Mouse (Mus musculus) limb, embryonic 15.5 days (tissue): Measurements from ENCODE around the gene Fen1. TPM values are rescaled to one million over a fixed set of nuclear protein-coding genes. Genes with fewer than 3 reads are reported as not detected.
"Not testable (repeated sequence)": the region's sequence is repeated elsewhere in the genome, so short reads cannot be mapped to it uniquely, and the experiment has no call there.

Source experiments
- ATAC-seq: fragments of 200-750 bp; cut with Nextera tagmentation; 2 replicates; pipeline ENCODE4 v1.8.0; 2017; ENCODE audit warnings: low read depth, moderate TSS enrichment; ENCODE audit not compliant: insufficient number of reproducible peaks, low FRiP score, low TSS enrichment
- H3K27ac ChIP-seq: fragments of 300-500 bp; sonication (generic); 2 replicates; pipeline ENCODE4 v1.5.1; 2015; ENCODE audit warnings: moderate library complexity, mild to moderate bottlenecking, inconsistent platforms
- H3K27me3 ChIP-seq: fragments of 300-500 bp; sonication (generic); 2 replicates; pipeline ENCODE4 v1.6.1; 2015; ENCODE audit warnings: inconsistent platforms
- H3K36me3 ChIP-seq: fragments of 300-500 bp; sonication (generic); 2 replicates; pipeline ENCODE4 v1.6.1; 2015; ENCODE audit warnings: inconsistent platforms
- H3K4me1 ChIP-seq: fragments of 300-500 bp; sonication (generic); 2 replicates; pipeline ENCODE4 v1.6.1; 2015; ENCODE audit warnings: inconsistent platforms
- H3K4me2 ChIP-seq: fragments of 300-500 bp; sonication (generic); 2 replicates; pipeline ENCODE4 v1.6.1; 2015; ENCODE audit warnings: mild to moderate bottlenecking, inconsistent platforms
- H3K4me3 ChIP-seq: fragments of 300-500 bp; sonication (generic); 2 replicates; pipeline ENCODE4 v1.5.1; 2015; ENCODE audit warnings: mild to moderate bottlenecking, inconsistent platforms
- H3K9ac ChIP-seq: fragments of 300-500 bp; sonication (generic); 2 replicates; pipeline ENCODE4 v1.6.1; 2015; ENCODE audit warnings: inconsistent platforms
- H3K9me3 ChIP-seq: fragments of 300-500 bp; sonication (generic); 2 replicates; pipeline ENCODE4 v1.6.1; 2016; ENCODE audit warnings: inconsistent platforms
- WGBS: fragments of 180-500 bp; shearing (Covaris S2); methylation state at CpG from one replicate; pipeline ENCODE4 v1.1.7; 2015; 5-methylcytosine and 5-hydroxymethylcytosine counted together
- microRNA-seq: library from miRNA; unstranded; fragments of <30 nt; microRNA quantifications from one replicate; pipeline ENCODE4, GENCODE M21; 2016
- polyA plus RNA-seq: library from polyadenylated mRNA; unstranded; fragments of >200 nt; fragmentation: Nextera tagmentation; extraction: Ambion mirVana; gene quantifications from 2 replicates; pipeline ENCODE4 v1.2.1, GENCODE M21; 2015

The Fen1 gene
- polyA plus RNA-seq, 1 experiment from 2014 or later, result 65.9 TPM

DNA sequence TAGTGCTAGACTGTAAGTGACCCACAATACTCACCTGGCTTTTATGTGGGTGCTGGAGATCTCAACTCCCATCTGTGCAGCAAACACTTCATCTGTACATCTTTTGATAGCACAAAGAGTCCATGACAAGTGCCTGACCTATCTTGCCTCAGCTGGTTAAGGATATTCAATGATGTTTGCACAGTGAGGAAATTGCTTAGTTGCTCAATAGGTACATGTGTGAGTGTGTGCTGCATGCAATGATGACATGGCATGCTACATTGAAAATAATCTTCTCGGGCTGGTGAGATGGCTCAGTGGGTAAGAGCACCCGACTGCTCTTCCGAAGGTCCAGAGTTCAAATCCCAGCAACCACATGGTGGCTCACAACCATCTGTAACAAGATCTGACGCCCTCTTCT, 38.0 kb downstream of the Fen1 start:
- H3K9ac ChIP-seq, ATAC-seq, H3K36me3 ChIP-seq, H3K9me3 ChIP-seq, H3K27me3 ChIP-seq, H3K4me1 ChIP-seq, H3K27ac ChIP-seq, H3K4me2 ChIP-seq, H3K4me3 ChIP-seq: not testable (repeated sequence)
- 81% methylated on average over 4 of the region's 4 CpGs for WGBS

GRCm38 (mm10) chr19:10163896-10164295, 40.1 kb downstream of the Fen1 start:
- Histone ChIP-seq H3K27me3 (no peaks in the 10 kb centered on the region), H3K4me2 (no peak overlapping the region), H3K9me3 (no peaks in the 10 kb centered on the region), H3K27ac (no peak overlapping the region), H3K4me1 (no peaks in the 10 kb centered on the region), H3K36me3 (no peaks in the 10 kb centered on the region), H3K9ac (no peak overlapping the region), H3K4me3 (no peak overlapping the region)
- WGBS, result 90% methylated on average over 3 of the region's 3 CpGs
- no peak for ATAC-seq

DNA sequence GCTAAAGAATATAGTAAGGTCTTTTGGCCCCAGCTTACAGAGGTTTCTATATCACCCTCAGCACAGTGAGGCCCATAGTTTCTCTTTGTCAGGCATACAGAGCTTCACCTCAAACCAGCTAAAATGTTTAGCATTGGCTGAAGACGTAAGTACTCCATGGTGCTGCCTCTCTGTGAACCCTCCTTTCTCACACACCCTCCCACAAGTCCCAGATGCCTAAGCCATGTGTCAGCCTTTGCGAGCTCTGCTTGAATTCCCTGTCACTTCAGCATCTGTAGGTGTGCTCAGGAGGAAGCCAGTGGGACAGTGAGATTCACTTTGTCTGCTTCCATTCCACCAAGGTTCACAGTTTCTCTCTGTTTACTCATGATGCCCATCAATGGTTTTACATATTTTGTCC, 46.2 kb downstream of the Fen1 start:
- no peak overlapping the region for H3K9ac ChIP-seq
- H3K36me3 ChIP-seq, result no peaks in the 10 kb centered on the region
- ATAC-seq, result no peak
- no peaks in the 10 kb centered on the region for H3K27me3 ChIP-seq
- H3K27ac ChIP-seq, result no peak overlapping the region
- no peak overlapping the region for H3K4me3 ChIP-seq
- H3K4me1 ChIP-seq, result no peaks in the 10 kb centered on the region
- no peak overlapping the region for H3K4me2 ChIP-seq
- no peaks in the 10 kb centered on the region for H3K9me3 ChIP-seq
- WGBS, result 51% methylated on average over 2 of the region's 2 CpGs

- no peak for ATAC-seq
- H3K9me3 ChIP-seq, result no peaks in the 10 kb centered on the region
- H3K4me1 ChIP-seq, result no peaks in the 10 kb centered on the region
- no peak overlapping the region for H3K4me2 ChIP-seq
- H3K36me3 ChIP-seq, result no peaks in the 10 kb centered on the region
- no peaks in the 10 kb centered on the region for H3K27me3 ChIP-seq
- no peak overlapping the region for H3K27ac ChIP-seq
- no peak overlapping the region for H3K9ac ChIP-seq
- 36% methylated on average over 3 of the region's 3 CpGs for WGBS
- no peak overlapping the region for H3K4me3 ChIP-seq
These were observed 54.8 kb downstream of the Fen1 start for GRCm38 (mm10) chr19:10149189-10149588.

Small RNAs within 50 kb of the gene (microRNA-seq; reads per million reads assigned to microRNA genes)
- 1.0 reads per million for gene Mir6993

Other genes with a start within 250 kb of the Fen1 start
- gene Fth1, start 223.6 kb downstream of the Fen1 start, polyA plus RNA-seq, result 1,462 and 1,539 TPM in 2 replicates
- 1.9 and 2.1 TPM in 2 replicates for gene Best1, start 202.5 kb downstream of the Fen1 start, polyA plus RNA-seq
- 44.8 and 45.1 TPM in 2 replicates for gene Rab3il1, start 202.5 kb downstream of the Fen1 start, polyA plus RNA-seq
- gene Fads3, start 162.6 kb downstream of the Fen1 start, polyA plus RNA-seq, result 12.7 and 17.1 TPM in 2 replicates
- 63.8 and 65.8 TPM in 2 replicates for gene Fads2, start 102.4 kb downstream of the Fen1 start, polyA plus RNA-seq
- gene Fads1, start 21.3 kb downstream of the Fen1 start, polyA plus RNA-seq, result 79.8 and 81.1 TPM in 2 replicates
- gene Tmem258, start 155 bp downstream of the Fen1 start, polyA plus RNA-seq, result 379 and 471 TPM in 2 replicates
- 0.55 and 0.60 TPM in 2 replicates for gene Myrf, start 36.6 kb upstream of the Fen1 start, polyA plus RNA-seq
- gene Dagla, start 100.7 kb upstream of the Fen1 start, polyA plus RNA-seq, result 3.1 and 3.3 TPM in 2 replicates
- gene Syt7, start 184.9 kb upstream of the Fen1 start, polyA plus RNA-seq, result 1.3 and 1.4 TPM in 2 replicates